Mouse (Mus musculus) megakaryocyte-erythroid progenitor cell, adult 5-6 weeks (primary cell): ENCODE measurements around the gene Lsm4. TPM values are rescaled to one million over a fixed set of nuclear protein-coding genes. Genes with fewer than 3 reads are reported as not detected.

ENCODE experiments used
- ATAC-seq: replicated peaks from 2 replicates; pipeline ENCODE4 v1.8.0; 2016; ENCODE audit warnings: mild to moderate bottlenecking, inconsistent platforms; ENCODE audit not compliant: severe bottlenecking, poor library complexity, low FRiP score, low TSS enrichment
- total RNA-seq, 2 experiments: library from RNA; stranded (forward) in 1 of 2; stranded (reverse) in 1 of 2; fragments of 200-1000, 215-1000 nt in 1 of 2; fragments of >200 nt in 1 of 2; fragmentation: Nextera tagmentation in 1 of 2; gene quantifications; 2 replicates each; pipeline ENCODE4 v1.2.3; 2014 to 2017

Gene Lsm4
- total RNA-seq, 2 experiments from 2014 or later = 286 to 290 TPM

- ATAC-seq = no peak
Observed at GRCm38 (mm10) chr8:70672325-70673078, 546 bp upstream of the Lsm4 start.

GRCm38 (mm10) chr8:70674109-70674508, 1.1 kb downstream of the Lsm4 start:
- ATAC-seq = no peak

- ATAC-seq = no peak
Observed at GRCm38 (mm10) chr8:70674716-70675115, 1.7 kb downstream of the Lsm4 start.

GRCm38 (mm10) chr8:70675336-70675735, 2.3 kb downstream of the Lsm4 start:
- ATAC-seq = no peak

GRCm38 (mm10) chr8:70677451-70678080, 4.5 kb downstream of the Lsm4 start:
- no peak for ATAC-seq

- ATAC-seq = no peak
Observed at GRCm38 (mm10) chr8:70678679-70679078, 5.6 kb downstream of the Lsm4 start.

GRCm38 (mm10) chr8:70679404-70679803, 6.4 kb downstream of the Lsm4 start:
- no peak for ATAC-seq

- no peak for ATAC-seq
Observed at GRCm38 (mm10) chr8:70680039-70680438, 7.0 kb downstream of the Lsm4 start.

- ATAC-seq = no peak
Observed at GRCm38 (mm10) chr8:70681410-70681809, 8.4 kb downstream of the Lsm4 start.

GRCm38 (mm10) chr8:70682193-70682592, 9.1 kb downstream of the Lsm4 start:
- no peak for ATAC-seq

- no peak for ATAC-seq
Observed at GRCm38 (mm10) chr8:70682692-70683091, 9.6 kb downstream of the Lsm4 start.

- ATAC-seq = no peak
Observed at GRCm38 (mm10) chr8:70684291-70684690, 11.2 kb downstream of the Lsm4 start.

GRCm38 (mm10) chr8:70687576-70687975, 14.5 kb downstream of the Lsm4 start:
- no peak for ATAC-seq

- ATAC-seq = no peak
Observed at GRCm38 (mm10) chr8:70688136-70688535, 15.1 kb downstream of the Lsm4 start.

- ATAC-seq = no peak
Observed at GRCm38 (mm10) chr8:70689892-70690390, 16.9 kb downstream of the Lsm4 start.

- ATAC-seq = no peak
Observed at GRCm38 (mm10) chr8:70691230-70691629, 18.2 kb downstream of the Lsm4 start.

GRCm38 (mm10) chr8:70691727-70692231, 18.7 kb downstream of the Lsm4 start:
- ATAC-seq = no peak

GRCm38 (mm10) chr8:70693636-70694035, 20.6 kb downstream of the Lsm4 start:
- ATAC-seq = no peak

GRCm38 (mm10) chr8:70695318-70696018, 22.4 kb downstream of the Lsm4 start:
- ATAC-seq = no peak
